Mouse (Mus musculus) kidney, adult 2 months (tissue): ENCODE results near the gene Heatr3. TPM values are rescaled to one million over a fixed set of nuclear protein-coding genes. Genes with fewer than 3 reads are reported as not detected.

ENCODE experiments used
- DNase-seq: peaks from one replicate; pipeline ENCODE4 v3.0.0; 2021
- H3K27ac ChIP-seq: fragments of 200-500 bp; 2 replicates; pipeline ENCODE4 v1.5.1; 2012; ENCODE audit warnings: low read depth, low read length, control low read depth, inconsistent platforms; ENCODE audit not compliant: insufficient read depth
- H3K27me3 ChIP-seq: fragments of 200-500 bp; replicated peaks from 2 replicates; pipeline ENCODE4 v1.6.1; 2012; ENCODE audit warnings: mild to moderate bottlenecking, moderate library complexity, low read length, inconsistent platforms; ENCODE audit not compliant: control insufficient read depth, insufficient read depth
- H3K36me3 ChIP-seq: fragments of 200-500 bp; 2 replicates; pipeline ENCODE4 v1.6.1; 2012; ENCODE audit warnings: mild to moderate bottlenecking, moderate library complexity, low read length, inconsistent platforms; ENCODE audit not compliant: control insufficient read depth, insufficient read depth
- H3K4me1 ChIP-seq: fragments of 200-500 bp; 2 replicates; pipeline ENCODE4 v1.6.1; 2011; ENCODE audit warnings: low read length; ENCODE audit not compliant: control insufficient read depth, insufficient read depth
- H3K4me3 ChIP-seq: fragments of 200-500 bp; 2 replicates; pipeline ENCODE4 v1.5.1; 2011; ENCODE audit warnings: mild to moderate bottlenecking, low read depth, low read length, control low read depth; ENCODE audit not compliant: insufficient read depth
- CTCF ChIP-seq: fragments of 200-500 bp; conservative IDR thresholded peaks from 2 replicates; pipeline ENCODE4 v1.5.1; 2011; ENCODE audit warnings: low read depth, mild to moderate bottlenecking, control low read depth, low read length, moderate library complexity, mixed read lengths; ENCODE audit not compliant: insufficient read depth, insufficient read length
- POLR2A ChIP-seq: fragments of 200-500 bp; IDR thresholded peaks from one replicate; pipeline ENCODE4 v1.6.1; 2011; ENCODE audit warnings: low read depth, low read length, control low read depth
- WGBS: fragments of 180-500 bp; shearing (Covaris S2); methylation state at CpG from one replicate; pipeline ENCODE4 v1.1.7; 2018; 5-methylcytosine and 5-hydroxymethylcytosine counted together
- polyA plus RNA-seq: library from polyadenylated mRNA; depleted of rRNA; stranded (reverse); fragments of >200 nt; gene quantifications from 2 replicates; pipeline ENCODE4 v1.2.3, GENCODE M21; 2012

Gene Heatr3
- polyA plus RNA-seq, 1 experiment, result 15.3 TPM

DNA sequence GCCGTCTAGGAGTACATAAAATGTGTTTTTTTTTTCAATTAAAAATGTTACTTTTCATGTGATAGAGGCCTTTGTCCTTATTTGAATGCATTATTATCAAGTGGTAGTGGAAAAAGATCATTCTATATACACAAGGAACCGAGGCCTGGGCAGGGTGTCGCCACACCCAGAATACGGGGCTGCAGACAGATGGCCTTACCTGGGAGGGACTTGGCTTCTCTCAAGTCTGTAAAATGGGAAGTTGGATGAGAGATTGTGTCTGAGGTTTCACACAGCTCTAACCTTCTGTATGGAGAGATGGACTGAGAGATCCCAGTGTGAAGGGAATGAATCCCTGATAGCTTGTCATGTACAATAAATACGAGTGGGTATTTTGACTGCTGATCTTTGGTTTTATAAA, 6.4 kb downstream of the Heatr3 start:
- H3K27me3 ChIP-seq, result no peaks in the 10 kb centered on the region
- TF ChIP-seq POLR2A, result no peak
- no peak for TF ChIP-seq CTCF
- DNase-seq, result no peak
- H3K4me3 ChIP-seq, result no peak overlapping the region
- no peak overlapping the region for H3K27ac ChIP-seq
- H3K36me3 ChIP-seq, result peaks cover 5% of the 10 kb centered on the region
- no peaks in the 10 kb centered on the region for H3K4me1 ChIP-seq
- 90% methylated on average over 5 of the region's 5 CpGs for WGBS

DNA sequence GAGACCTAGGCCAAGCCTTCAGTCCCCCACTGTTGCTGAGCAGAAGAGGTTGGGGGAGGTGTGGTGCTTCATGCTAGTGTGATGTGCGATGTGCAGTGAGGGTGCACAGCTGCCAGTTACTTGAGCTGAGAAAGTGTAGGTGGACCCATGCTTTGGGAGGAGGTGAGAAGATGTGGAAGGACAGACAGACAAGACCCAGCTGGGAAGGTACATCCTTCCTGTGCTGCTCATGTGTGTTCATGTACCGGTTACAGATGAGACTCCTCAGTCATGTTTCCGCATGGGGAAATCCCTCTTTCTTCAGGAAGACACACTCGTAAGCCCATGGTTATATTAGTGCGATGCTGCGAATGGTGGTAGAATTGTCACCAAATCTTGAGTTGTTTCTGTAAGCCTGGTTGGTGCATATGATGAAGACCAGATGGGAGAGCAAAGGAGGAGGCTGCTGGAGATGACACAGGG, 13.3 kb downstream of the Heatr3 start:
- WGBS, result 97% methylated on average over 6 of the region's 6 CpGs
- TF ChIP-seq CTCF (no peak), POLR2A (no peak)
- H3K36me3 ChIP-seq, result peaks cover 8% of the 10 kb centered on the region
- DNase-seq, result no peak
- no peaks in the 10 kb centered on the region for H3K27me3 ChIP-seq
- H3K4me1 ChIP-seq, result no peaks in the 10 kb centered on the region
- H3K27ac ChIP-seq, result no peak overlapping the region
- H3K4me3 ChIP-seq, result no peak overlapping the region

DNA sequence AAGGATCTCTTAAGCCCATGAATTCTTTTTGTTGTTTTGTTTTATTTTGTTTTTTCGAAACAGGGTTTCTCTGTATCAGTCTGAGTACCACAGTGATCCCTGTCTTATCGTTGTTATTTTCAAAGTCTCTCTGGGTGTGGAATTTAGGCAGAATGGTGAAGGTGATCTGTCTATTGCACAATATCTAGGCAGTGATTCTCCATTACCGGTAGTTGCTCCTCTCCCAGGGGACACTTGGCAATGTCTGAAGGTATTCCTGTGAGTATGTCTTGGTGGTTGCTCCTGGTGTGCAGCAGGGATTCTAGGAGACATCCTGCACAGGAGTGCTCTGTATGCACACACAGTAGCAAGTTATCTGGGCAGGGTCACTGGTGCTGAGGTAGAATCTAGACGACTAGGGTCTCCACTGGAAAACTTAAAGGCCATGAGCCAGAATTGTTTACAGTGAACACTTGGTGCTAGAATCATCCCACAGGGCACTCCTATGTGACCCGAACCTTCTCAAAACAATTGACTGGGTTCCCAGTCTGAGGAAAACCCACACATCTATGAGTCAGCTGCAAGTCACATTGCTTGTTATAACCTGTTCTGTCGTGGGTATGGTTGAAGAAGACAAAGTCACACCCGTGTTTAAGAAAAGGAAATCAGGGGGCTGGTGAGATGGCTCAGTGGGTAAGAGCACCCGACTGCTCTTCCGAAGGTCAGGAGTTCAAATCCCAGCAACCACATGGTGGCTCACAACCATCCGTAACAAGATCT, 22.8 kb downstream of the Heatr3 start:
- H3K36me3 ChIP-seq, result peaks cover 6% of the 10 kb centered on the region
- H3K27ac ChIP-seq, result no peak overlapping the region
- no peaks in the 10 kb centered on the region for H3K4me1 ChIP-seq
- H3K27me3 ChIP-seq, result no peaks in the 10 kb centered on the region
- TF ChIP-seq POLR2A (no peak), CTCF (no peak)
- WGBS, result 87% methylated on average over 10 of the region's 10 CpGs
- no peak overlapping the region for H3K4me3 ChIP-seq
- DNase-seq, result no peak

DNA sequence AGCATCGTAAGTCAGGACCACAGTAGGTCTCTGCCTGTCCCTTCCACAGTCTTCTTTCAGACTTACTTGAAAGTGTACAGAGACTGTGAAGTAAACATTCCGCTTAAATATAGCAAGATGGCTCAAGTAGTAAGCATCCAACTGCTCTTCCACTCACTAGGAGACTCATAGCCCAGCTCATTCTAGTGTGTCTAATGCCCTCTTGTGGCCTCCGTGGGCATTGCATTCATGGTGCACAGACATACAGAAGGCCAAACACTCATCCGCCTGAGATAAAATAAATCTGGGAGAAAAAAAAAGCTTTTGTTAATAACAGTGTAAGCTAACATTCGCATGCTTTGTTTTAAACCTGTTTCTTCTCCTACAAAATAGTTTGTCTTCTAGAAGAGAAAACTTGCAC, 23.8 kb downstream of the Heatr3 start:
- WGBS, result 75% methylated on average over 5 of the region's 5 CpGs
- Histone ChIP-seq H3K36me3 (peaks cover 4% of the 10 kb centered on the region), H3K27ac (no peak overlapping the region), H3K4me3 (no peak overlapping the region), H3K4me1 (no peaks in the 10 kb centered on the region), H3K27me3 (no peaks in the 10 kb centered on the region)
- peak; percentile 73 for DNase-seq
- no peak for TF ChIP-seq POLR2A
- TF ChIP-seq CTCF, result peak; percentile 79

DNA sequence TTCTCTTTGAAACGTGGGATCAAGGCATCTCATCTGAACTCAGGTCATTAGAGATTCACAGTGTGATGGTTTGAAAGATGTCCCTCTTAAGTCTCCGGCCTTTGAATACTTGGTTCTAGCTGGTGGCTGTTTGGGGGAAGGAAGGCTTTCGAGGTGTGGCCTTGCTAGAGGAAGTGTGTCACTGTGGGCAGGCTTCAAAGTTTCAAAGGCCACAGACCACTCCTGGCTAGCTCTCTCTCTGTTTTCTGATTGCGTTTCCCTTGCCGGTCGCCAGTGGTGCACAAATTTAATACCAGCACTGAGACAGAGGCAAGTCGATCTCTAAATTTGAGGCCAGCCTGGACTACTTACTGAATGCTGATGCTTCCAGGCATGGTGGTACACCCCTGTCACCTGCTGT, 37.6 kb downstream of the Heatr3 start:
- Histone ChIP-seq H3K4me3 (no peak overlapping the region), H3K27ac (no peak overlapping the region), H3K36me3 (peaks cover 6% of the 10 kb centered on the region), H3K27me3 (no peaks in the 10 kb centered on the region), H3K4me1 (no peaks in the 10 kb centered on the region)
- 82% methylated on average over 7 of the region's 7 CpGs for WGBS
- TF ChIP-seq POLR2A, result no peak
- TF ChIP-seq CTCF, result no peak
- no peak for DNase-seq

DNA sequence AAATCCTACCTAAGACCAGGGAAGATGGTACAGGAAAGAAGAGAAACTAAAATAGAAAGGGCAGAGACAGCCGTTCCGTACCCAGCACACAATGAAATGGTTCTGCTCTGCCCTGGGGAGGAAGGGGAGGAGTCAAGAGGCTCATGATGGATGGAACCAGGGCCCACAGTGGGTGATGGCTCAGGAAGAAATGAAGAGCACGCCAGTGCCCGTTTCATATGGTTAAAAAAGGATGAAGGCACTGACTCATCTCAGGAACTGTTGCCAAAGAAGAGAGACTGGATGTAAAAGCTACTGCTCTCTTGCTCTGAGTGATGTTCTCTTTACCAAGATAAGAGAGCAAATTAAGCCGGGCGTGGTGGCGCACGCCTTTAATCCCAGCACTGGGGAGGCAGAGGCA, 39.6 kb downstream of the Heatr3 start:
- WGBS, result 85% methylated on average over 8 of the region's 8 CpGs
- no peaks in the 10 kb centered on the region for H3K36me3 ChIP-seq
- H3K4me3 ChIP-seq, result no peak overlapping the region
- no peak overlapping the region for H3K27ac ChIP-seq
- H3K27me3 ChIP-seq, result no peaks in the 10 kb centered on the region
- TF ChIP-seq POLR2A, result no peak
- TF ChIP-seq CTCF, result no peak
- no peaks in the 10 kb centered on the region for H3K4me1 ChIP-seq
- DNase-seq, result no peak

DNA sequence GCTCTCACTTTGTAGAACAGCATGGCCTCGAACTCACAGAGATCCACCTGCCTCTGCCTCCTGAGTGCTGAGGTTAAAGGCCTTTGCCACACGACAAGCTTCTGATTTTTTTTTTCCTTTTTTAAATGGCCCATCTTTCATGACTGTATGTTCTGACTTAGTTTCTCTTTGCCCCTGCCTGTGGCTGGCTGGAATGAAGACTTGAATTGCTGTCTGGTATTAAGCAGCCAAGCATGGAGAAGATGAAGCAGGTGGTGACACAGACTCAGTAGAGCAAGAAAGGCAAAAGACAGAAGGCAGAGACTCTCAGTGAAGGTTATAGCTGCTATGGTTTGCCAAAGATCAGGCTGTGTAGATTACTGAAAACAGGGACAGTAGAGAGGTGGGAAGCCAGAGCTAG, 45.5 kb downstream of the Heatr3 start:
- no peaks in the 10 kb centered on the region for H3K36me3 ChIP-seq
- TF ChIP-seq POLR2A (no peak), CTCF (no peak)
- H3K4me1 ChIP-seq, result no peaks in the 10 kb centered on the region
- H3K27ac ChIP-seq, result no peak overlapping the region
- WGBS, result 86% methylated on average over 2 of the region's 2 CpGs
- no peaks in the 10 kb centered on the region for H3K27me3 ChIP-seq
- no peak for DNase-seq
- H3K4me3 ChIP-seq, result no peak overlapping the region
